Mouse (Mus musculus) lung, adult 2 months (tissue): ENCODE data around the gene Col4a2.

ENCODE experiments used
- CTCF ChIP-seq: fragments of 200-500 bp; IDR thresholded peaks from 2 replicates; pipeline ENCODE4 v1.5.1; 2011; ENCODE audit warnings: mild to moderate bottlenecking, low read length, control low read depth; ENCODE audit not compliant: insufficient read depth
- POLR2A ChIP-seq: fragments of 200-500 bp; IDR thresholded peaks from 2 replicates; pipeline ENCODE4 v1.6.1; 2011; ENCODE audit warnings: low read depth, mild to moderate bottlenecking, control low read depth, low read length, borderline replicate concordance; ENCODE audit errors: extremely low read depth

DNA sequence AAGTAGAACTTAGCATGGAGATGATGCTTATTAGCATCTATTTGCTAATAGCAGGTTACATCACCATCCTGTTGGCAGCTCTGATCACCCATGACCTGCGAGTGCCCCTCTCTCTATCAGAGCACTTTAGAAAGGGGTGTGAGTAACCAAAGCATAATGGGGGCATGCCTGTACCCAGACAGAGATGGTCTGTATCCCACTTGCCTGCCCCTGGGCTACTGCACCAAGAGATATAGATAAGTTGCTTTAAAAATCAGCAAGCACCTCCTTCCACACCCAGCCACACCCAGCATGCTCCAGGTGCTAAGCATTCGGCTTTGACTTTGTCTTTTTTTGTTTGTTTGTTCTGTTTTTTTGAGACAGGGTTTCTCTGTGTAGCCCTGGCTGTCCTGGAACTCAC lies 163.3 kb downstream of the Col4a2 start:
- TF ChIP-seq POLR2A (no peak), CTCF (no peak)
